Mouse (Mus musculus): ENCODE data around the gene Fggy. TPM values are rescaled to one million over a fixed set of nuclear protein-coding genes. Genes with fewer than 3 reads are reported as not detected.

The Fggy gene
- total and polyA plus RNA-seq, 2 experiments from 2014 or later, result 2.7 to 3.9 TPM

DNA sequence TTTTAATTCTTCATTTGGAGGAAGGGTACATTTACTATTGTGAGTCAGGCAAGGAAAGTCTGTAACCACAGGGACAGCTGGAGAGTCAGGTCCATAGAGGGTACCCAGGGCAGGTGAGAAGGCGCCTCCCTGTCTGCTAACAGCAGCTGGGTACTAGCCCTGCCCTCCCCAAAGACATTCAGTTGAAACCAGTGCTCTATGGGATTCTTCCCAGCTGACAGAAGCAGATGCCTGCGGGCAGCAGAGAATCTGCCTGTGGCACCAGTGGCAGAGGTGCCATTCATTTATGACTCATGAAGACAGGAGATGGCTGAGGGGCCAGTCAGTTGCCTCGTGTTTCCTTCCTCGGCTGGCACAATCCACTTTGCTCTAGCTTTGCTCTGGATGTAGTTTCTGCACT lies 106.3 kb downstream of the Fggy start:
- Histone ChIP-seq H3K27me3 (ENCODE audit: control insufficient read depth, insufficient read depth, low read length) (no peaks in the 10 kb centered on the region), H3K9ac (replicated peaks; ENCODE audit: low read depth, low read length) (no peak overlapping the region), H3K27ac (ENCODE audit: low read depth) (no peak overlapping the region), H3K4me2 (ENCODE audit: low read depth, low read length) (no peak overlapping the region), H3K4me3 (ENCODE audit: low read depth, low read length) (no peak overlapping the region), H3K4me1 (ENCODE audit: control insufficient read depth, insufficient read depth) (0 out of 2 replicates have a peak, but pooled peaks cover 3% of the 10 kb centered on the region), H3K36me3 (replicated peaks; ENCODE audit: control insufficient read depth, insufficient read depth, low read length) (no peaks in the 10 kb centered on the region), H3K9me3 (replicated peaks; ENCODE audit: control insufficient read depth, low read length) (no peaks in the 10 kb centered on the region)
- ATAC-seq (ENCODE audit: insufficient read depth, low read depth), result no peak
- TF ChIP-seq EP300 (IDR thresholded peaks at IDR 0.05; ENCODE audit: low read depth), result no peak
- TF ChIP-seq CTCF (IDR thresholded peaks at IDR 0.05; ENCODE audit: low read depth), result no peak
- WGBS, result 64% methylated on average over 4 of the region's 4 CpGs
- DNase-seq (ENCODE audit: low spot score), result no peak

DNA sequence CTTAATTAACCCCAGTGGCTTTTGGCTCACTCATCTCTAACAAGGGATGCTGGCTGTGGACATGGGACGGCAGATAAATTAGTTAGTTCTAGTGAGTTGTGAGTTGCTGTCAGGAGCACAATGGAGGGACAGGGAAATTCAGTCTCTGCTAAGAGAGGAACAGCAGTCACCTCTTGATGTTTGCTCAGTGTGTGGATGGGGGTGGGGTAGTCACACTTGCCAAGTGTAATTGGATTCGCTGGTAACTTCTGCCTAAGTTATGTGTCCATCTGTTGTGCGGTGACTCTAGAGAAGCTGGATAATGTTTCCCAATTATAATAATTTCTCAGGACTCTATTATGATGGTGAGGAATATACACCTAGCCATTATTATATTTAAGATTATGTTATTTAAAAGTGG lies 107.0 kb downstream of the Fggy start:
- Histone ChIP-seq H3K9me3 (replicated peaks; ENCODE audit: control insufficient read depth, low read length) (no peaks in the 10 kb centered on the region), H3K9ac (replicated peaks; ENCODE audit: low read depth, low read length) (no peak overlapping the region), H3K4me2 (ENCODE audit: low read depth, low read length) (no peak overlapping the region), H3K4me3 (ENCODE audit: low read depth, low read length) (no peak overlapping the region), H3K27ac (ENCODE audit: low read depth) (no peak overlapping the region), H3K36me3 (replicated peaks; ENCODE audit: control insufficient read depth, insufficient read depth, low read length) (no peaks in the 10 kb centered on the region), H3K27me3 (ENCODE audit: control insufficient read depth, insufficient read depth, low read length) (no peaks in the 10 kb centered on the region), H3K4me1 (ENCODE audit: control insufficient read depth, insufficient read depth) (0 out of 2 replicates have a peak, but pooled peaks cover 3% of the 10 kb centered on the region)
- 85% methylated on average over 3 of the region's 3 CpGs for WGBS
- ATAC-seq (ENCODE audit: insufficient read depth, low read depth) (no peak), DNase-seq (ENCODE audit: low spot score) (no peak)
- TF ChIP-seq EP300 (IDR thresholded peaks at IDR 0.05; ENCODE audit: low read depth) (no peak), CTCF (IDR thresholded peaks at IDR 0.05; ENCODE audit: low read depth) (no peak)

GRCm38 (mm10) chr4:95666284-95666889 lies 109.1 kb downstream of the Fggy start:
- Histone ChIP-seq H3K27me3 (ENCODE audit: control insufficient read depth, insufficient read depth, low read length) (no peaks in the 10 kb centered on the region), H3K4me1 (ENCODE audit: control insufficient read depth, insufficient read depth) (0 out of 2 replicates have a peak, but pooled peaks cover 3% of the 10 kb centered on the region), H3K9ac (replicated peaks; ENCODE audit: low read depth, low read length) (no peak overlapping the region), H3K4me2 (ENCODE audit: low read depth, low read length) (no peak overlapping the region), H3K27ac (ENCODE audit: low read depth) (no peak overlapping the region), H3K4me3 (ENCODE audit: low read depth, low read length) (no peak overlapping the region), H3K9me3 (replicated peaks; ENCODE audit: control insufficient read depth, low read length) (no peaks in the 10 kb centered on the region), H3K36me3 (replicated peaks; ENCODE audit: control insufficient read depth, insufficient read depth, low read length) (no peaks in the 10 kb centered on the region)
- no peak for TF ChIP-seq CTCF (IDR thresholded peaks at IDR 0.05; ENCODE audit: low read depth)
- TF ChIP-seq EP300 (IDR thresholded peaks at IDR 0.05; ENCODE audit: low read depth), result no peak
- 75% methylated on average over 7 of the region's 7 CpGs for WGBS
- DNase-seq (ENCODE audit: low spot score) (no peak), ATAC-seq (ENCODE audit: insufficient read depth, low read depth) (no peak)

GRCm38 (mm10) chr4:95666896-95667295 lies 109.6 kb downstream of the Fggy start:
- H3K36me3 ChIP-seq (replicated peaks; ENCODE audit: control insufficient read depth, insufficient read depth, low read length), result no peaks in the 10 kb centered on the region
- ATAC-seq (ENCODE audit: insufficient read depth, low read depth) (no peak), DNase-seq (ENCODE audit: low spot score) (no peak)
- no peaks in the 10 kb centered on the region for H3K9me3 ChIP-seq (replicated peaks; ENCODE audit: control insufficient read depth, low read length)
- H3K9ac ChIP-seq (replicated peaks; ENCODE audit: low read depth, low read length), result no peak overlapping the region
- no peak overlapping the region for H3K4me3 ChIP-seq (ENCODE audit: low read depth, low read length)
- H3K4me1 ChIP-seq (ENCODE audit: control insufficient read depth, insufficient read depth), result 0 out of 2 replicates have a peak, but pooled peaks cover 3% of the 10 kb centered on the region
- H3K27ac ChIP-seq (ENCODE audit: low read depth), result no peak overlapping the region
- H3K27me3 ChIP-seq (ENCODE audit: control insufficient read depth, insufficient read depth, low read length), result no peaks in the 10 kb centered on the region
- TF ChIP-seq EP300 (IDR thresholded peaks at IDR 0.05; ENCODE audit: low read depth) (no peak), CTCF (IDR thresholded peaks at IDR 0.05; ENCODE audit: low read depth) (no peak)
- H3K4me2 ChIP-seq (ENCODE audit: low read depth, low read length), result no peak overlapping the region
- WGBS, result 83% methylated on average over 2 of the region's 2 CpGs

GRCm38 (mm10) chr4:95667595-95667994 lies 110.3 kb downstream of the Fggy start:
- no peak for TF ChIP-seq EP300 (IDR thresholded peaks at IDR 0.05; ENCODE audit: low read depth)
- no peak for TF ChIP-seq CTCF (IDR thresholded peaks at IDR 0.05; ENCODE audit: low read depth)
- no peaks in the 10 kb centered on the region for H3K27me3 ChIP-seq (ENCODE audit: control insufficient read depth, insufficient read depth, low read length)
- DNase-seq (ENCODE audit: low spot score) (no peak), ATAC-seq (ENCODE audit: insufficient read depth, low read depth) (no peak)
- no peaks in the 10 kb centered on the region for H3K9me3 ChIP-seq (replicated peaks; ENCODE audit: control insufficient read depth, low read length)
- H3K9ac ChIP-seq (replicated peaks; ENCODE audit: low read depth, low read length), result no peak overlapping the region
- H3K4me2 ChIP-seq (ENCODE audit: low read depth, low read length), result no peak overlapping the region
- H3K4me1 ChIP-seq (ENCODE audit: control insufficient read depth, insufficient read depth), result 0 out of 2 replicates have a peak, but pooled peaks cover 3% of the 10 kb centered on the region
- WGBS, result 71% methylated on average over 1 of the region's 1 CpGs
- no peak overlapping the region for H3K27ac ChIP-seq (ENCODE audit: low read depth)
- H3K4me3 ChIP-seq (ENCODE audit: low read depth, low read length), result no peak overlapping the region
- H3K36me3 ChIP-seq (replicated peaks; ENCODE audit: control insufficient read depth, insufficient read depth, low read length), result no peaks in the 10 kb centered on the region

GRCm38 (mm10) chr4:95668543-95668942 lies 111.2 kb downstream of the Fggy start:
- Histone ChIP-seq H3K4me2 (ENCODE audit: low read depth, low read length) (no peak overlapping the region), H3K27me3 (ENCODE audit: control insufficient read depth, insufficient read depth, low read length) (no peaks in the 10 kb centered on the region), H3K27ac (ENCODE audit: low read depth) (no peak overlapping the region), H3K4me3 (ENCODE audit: low read depth, low read length) (no peak overlapping the region), H3K9ac (replicated peaks; ENCODE audit: low read depth, low read length) (no peak overlapping the region), H3K36me3 (replicated peaks; ENCODE audit: control insufficient read depth, insufficient read depth, low read length) (no peaks in the 10 kb centered on the region), H3K9me3 (replicated peaks; ENCODE audit: control insufficient read depth, low read length) (no peaks in the 10 kb centered on the region), H3K4me1 (ENCODE audit: control insufficient read depth, insufficient read depth) (0 out of 2 replicates have a peak, but pooled peaks cover 3% of the 10 kb centered on the region)
- 85% methylated on average over 3 of the region's 3 CpGs for WGBS
- DNase-seq (ENCODE audit: low spot score), result no peak
- TF ChIP-seq CTCF (IDR thresholded peaks at IDR 0.05; ENCODE audit: low read depth) (no peak), EP300 (IDR thresholded peaks at IDR 0.05; ENCODE audit: low read depth) (no peak)
- no peak for ATAC-seq (ENCODE audit: insufficient read depth, low read depth)
